Mouse (Mus musculus) 3T3-L1 (cell line): ENCODE results near the gene Txndc11.
A peak's percentile ranks its signal among the peaks of the same experiment; 100 is the strongest.

ENCODE experiments used
- DNase-seq: peaks from one replicate; pipeline ENCODE4 v3.0.0-alpha.2; 2015; ENCODE audit warnings: low read depth, low spot score

The Txndc11 gene

DNA sequence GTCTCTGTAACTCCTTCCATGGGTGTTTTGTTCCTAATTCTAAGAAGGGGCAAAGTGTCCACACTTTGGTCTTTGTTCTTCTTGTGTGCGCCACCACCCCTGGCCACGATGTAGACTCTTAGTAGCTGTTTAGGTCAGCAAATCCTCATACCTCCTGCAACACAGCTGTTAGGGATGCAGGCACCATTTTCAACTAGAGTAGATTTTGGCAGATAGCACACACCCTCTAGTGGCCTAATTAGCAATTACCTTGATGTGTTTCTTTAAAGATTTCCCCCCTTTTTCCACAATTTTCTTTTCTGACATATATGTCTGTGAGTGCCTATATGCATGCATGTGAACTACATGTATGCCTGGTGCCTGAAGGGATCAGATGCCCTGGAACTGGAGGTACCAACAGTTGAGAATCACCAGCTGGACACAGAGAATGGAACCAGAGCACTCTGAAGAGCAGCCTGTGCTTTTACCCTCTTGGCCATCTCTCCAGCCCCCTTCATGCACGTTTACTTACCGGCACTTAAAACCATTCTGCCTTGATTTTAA is 25.2 kb downstream of the Txndc11 start:
- peak; percentile 62 for DNase-seq

DNA sequence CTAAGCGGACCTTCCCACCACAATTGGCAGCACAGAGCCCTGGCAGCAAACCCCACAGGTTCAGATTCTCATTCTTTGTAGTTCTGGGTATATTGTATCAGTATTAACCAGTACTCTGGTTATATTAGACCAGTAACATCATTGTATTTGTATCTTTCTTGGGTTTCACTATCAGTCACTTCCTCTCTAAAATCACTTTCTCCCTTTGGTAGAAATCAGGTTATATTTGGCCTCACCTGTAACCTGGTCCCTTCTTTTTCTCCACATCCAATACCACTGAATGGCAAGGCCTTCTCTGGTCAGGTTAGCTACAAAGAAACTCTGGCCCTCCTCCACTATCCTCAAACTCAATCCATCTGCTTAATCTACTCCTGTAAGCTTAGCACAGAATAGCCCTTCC is 29.5 kb downstream of the Txndc11 start:
- DNase-seq, result no peak

DNA sequence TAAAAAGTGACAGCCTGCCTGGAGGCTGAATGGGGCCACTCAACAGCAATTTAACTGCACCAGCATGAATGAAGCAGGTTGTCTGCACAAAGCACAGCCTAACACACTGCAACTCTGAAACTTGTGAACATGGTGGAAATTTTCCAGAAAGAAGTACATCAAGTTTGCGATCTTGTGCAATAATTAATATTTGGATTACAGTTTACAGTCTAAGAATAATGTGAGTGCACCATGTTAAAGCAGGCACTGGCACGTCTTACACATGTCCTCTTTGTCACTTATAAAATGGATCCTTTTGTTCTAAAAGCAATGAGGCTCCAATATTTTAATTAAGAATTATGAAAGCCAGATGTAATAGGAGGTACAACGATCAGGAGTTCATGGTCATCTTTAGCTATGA is 37.1 kb downstream of the Txndc11 start:
- no peak for DNase-seq

DNA sequence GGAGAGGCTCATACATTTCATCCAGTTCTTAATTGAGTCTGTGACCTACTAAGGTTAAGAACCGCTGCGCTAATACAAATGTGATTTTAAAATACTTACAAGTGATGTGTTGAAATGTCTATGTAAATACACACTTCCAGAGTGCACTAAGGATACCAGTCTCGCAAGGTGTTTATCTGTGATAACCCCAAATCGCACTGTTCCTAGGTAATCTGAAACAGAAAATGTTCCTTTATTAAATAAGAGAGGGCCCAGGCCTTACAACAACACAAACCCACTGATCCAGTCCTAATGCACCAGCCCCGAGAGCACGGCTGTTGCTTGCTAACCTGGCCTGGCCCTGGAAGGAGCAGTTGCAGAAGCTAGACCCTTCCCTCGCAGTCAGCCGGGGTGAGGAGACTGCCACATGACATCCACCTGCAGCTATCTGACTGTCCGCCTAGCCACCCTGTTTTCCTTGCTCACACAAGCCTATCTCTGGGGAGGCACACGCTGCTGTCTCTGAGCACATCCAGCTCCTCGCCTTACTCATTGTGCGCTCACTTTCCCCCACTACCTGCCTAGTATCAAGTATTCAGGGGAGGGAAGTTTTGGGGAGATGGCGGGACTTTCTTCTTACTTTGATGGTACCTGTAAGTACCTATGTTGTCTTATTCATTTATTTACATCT is 40.6 kb downstream of the Txndc11 start:
- no peak for DNase-seq

DNA sequence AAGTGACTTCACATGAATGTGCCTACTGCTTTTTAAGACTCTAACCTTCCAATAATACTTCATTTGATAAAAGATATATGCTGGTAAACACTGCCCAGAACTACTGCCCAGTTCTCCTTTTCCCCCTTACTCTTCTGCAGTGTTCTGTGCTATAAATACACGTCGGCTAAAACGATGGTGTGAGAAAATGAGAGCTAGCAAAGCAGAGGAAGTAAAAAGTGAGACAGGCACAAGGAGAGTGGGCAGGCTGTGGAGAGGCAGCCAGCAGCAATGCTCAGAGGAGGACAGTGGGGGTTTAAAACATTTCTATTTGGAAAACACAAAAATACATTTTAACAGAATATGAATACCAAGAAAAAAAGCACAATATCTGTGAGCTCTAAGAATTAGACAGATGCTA is 41.9 kb downstream of the Txndc11 start:
- no peak for DNase-seq

DNA sequence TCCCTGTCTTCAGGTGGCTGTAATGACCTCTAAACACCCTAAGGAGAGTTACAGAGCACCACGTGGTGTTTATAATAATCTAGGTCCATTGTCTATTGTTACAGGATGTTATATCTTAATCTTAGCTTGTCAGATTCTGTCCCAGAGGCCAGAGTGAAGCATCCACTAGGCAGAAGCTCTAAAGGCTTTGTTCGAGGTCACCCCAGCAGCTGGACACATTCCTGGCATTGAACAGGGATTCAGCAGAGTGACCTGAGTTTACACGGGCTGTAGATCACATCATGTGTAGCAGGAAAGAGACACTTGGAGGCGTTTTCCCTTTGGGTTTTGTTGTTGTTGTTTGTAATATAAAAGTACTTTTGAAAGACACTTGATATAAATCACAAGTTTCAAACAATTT is 42.4 kb downstream of the Txndc11 start:
- DNase-seq, result no peak

DNA sequence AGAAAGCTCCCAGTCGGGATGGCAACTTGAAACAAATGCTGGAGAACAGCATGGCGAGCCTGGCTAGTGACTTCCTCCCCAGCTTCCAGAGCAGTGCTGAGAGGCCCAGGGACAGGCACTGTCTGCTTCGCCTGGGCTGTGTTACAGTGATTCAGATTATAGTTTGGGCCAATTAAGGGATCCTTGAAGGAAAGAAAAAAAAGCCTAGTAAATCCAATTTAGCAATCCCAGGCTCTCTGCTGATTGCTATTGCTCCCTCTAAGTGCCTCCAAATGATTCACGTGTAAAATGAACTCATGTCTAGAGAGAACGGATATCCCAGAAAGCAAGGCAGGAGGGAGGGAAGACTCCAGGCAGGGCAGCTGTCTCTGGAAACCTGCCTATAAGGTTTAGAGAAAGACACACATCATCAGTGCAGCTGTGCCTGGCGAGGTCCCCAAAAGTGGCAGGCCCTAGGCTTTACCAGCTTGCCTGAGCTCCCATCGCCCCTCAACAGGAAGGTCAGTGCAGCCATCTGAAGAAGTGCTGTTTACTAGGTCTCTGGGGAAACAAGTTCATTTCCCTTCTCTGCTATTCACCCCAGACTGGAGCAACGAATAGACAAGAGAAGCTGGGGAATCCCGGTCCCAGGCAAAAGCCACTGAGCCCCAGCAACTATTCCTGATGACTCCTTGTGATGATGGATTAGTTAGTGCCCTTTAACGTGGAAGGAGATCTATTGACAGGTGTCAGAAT is 43.4 kb downstream of the Txndc11 start:
- DNase-seq, result no peak

DNA sequence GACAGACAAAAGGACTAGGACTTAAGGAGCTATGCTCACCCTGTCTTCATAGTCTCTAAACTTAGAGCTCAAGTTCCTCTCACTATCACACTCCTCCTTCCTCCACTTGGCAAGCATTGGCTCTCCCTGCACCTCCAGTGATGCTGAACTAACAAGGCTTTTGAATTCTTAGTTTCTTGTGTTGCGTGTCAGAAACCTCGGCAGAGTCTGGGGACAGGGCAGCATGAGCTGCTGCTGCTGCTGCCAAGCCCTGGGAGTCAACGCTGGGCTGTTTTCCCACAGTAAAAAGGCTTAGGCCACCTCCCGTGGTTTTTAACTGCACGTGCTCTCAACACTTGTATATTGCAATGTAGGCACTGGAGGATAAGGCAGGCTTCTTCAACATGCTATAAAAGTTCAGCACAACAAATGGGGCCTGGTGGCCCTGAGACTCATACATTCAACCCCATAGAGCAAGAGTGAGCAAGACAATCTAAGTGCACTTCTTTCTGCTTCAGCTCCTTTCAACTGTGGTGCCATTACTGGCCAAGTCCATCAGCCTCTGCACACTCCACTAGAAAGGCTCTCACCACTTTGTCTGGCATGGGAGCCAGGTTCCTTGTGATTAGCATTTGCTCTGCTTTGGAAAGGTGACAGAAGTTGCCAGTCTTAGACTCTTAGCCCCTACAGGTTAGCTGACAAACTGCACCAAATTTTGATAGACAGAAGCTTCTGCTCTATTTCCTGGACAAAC is 47.4 kb downstream of the Txndc11 start:
- peak; percentile 47 for DNase-seq

DNA sequence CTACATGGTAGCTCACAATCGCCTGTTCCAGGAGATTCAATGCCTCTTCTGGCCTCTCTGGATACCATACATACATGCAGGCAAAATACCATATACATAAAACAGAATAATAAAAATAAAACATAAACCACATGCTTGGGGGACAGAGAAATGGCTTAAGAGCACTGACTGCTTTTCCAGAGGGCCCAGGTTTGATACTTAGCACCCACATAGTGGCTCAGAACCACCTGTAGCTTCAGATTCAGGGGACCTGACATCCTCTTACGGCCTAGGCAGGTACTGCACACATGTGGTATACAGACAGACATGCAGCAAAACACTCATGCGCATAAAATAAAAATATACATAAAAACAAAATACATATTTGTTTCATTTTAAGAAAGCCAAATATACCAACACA is 48.2 kb downstream of the Txndc11 start:
- no peak for DNase-seq

DNA sequence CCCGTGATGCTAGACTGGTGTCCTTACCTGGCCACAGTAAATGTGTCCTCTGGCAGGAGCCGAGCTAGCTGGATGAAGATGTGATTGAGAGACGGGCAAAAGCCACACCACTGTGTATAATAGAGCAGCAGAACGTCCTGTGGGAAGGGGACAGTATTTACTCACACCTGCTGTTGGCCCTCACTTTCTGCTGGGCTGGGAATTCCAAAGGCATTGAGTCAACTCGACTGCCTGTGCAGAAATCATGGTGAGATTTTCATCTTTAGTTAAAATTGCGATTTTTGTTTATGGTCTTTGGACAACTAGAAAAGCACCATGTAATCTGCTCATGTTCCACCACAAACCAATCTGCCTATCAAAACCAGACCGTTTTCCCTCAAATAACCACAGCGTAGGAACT is 50.3 kb downstream of the Txndc11 start:
- no peak for DNase-seq

DNA sequence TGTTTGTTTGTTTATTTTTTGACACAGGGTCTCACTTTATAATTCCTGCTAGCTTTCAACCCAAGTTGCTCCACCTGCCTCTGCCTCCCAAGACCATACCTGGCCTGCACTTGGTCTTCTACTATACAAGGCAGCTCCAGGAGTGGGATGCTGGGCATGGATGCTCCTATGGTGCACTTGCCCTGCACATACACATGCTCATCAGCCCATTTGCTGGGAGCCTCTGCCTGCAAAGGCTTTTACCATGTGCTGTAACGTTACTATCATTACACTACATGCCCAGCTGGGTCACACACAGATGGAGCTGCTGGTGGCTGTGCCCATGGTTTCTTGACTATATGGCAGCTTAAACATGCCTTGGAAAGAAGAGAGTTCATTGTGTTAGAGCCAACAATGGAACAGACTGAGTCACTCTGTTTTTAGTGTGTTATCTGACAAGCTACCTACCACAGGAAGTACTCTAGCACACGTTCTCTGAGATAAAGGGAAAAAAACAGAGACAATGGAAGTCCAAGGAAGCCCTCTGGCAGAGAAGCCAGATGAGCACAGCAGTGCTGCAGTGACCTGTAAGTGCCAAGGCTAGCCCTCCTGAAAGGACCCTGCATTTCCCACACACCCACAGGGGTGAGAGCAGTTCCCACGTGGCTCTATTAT is 56.1 kb downstream of the Txndc11 start:
- DNase-seq, result no peak

DNA sequence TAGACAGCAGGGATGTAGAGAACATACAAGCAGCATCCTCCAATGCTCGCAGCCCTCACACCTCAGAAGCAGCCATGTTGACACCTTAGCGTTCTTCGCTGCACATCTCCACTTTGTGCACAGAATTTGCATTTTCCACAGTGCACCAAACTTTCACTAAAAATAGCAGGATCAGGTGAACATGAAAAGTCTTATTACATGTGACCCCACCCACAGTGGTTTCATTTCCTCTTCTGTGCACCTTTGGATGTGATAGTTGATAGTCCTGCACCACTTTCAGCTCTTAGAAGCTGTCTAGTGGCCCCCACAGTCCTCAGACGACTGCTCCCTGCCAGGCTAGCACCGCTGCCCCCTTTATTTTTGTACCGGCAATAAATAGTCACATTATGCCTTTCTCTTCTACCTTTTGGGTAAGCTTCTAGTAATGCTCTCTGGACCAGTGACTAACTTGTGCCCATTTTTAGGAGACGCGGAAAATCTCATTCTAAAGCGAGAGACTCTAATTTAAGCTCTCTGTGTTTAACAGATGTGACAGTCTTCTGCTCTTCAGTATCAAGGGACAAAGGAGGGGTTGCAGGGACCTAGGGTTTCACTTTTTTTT is 56.7 kb downstream of the Txndc11 start:
- no peak for DNase-seq

DNA sequence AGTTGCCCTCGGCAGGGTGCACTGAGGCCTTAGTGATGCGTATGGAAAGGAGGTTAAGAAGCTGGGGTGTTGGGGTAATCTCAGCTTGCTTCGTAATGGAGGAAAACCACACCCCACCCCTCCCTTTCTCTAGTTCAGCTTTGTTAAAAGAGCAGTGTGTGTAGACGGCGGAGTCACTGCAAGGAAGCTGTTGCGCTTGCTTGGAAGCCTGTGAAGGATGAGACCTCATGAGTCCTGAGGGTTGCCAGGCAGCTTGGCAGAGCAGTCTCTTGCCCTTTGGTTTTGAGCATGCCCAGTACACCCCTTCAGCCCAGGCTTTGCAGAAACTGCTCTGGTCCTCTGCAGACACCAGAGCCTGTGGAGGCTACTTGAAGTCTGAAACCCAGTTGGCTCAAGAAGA is 61.4 kb downstream of the Txndc11 start:
- no peak for DNase-seq

DNA sequence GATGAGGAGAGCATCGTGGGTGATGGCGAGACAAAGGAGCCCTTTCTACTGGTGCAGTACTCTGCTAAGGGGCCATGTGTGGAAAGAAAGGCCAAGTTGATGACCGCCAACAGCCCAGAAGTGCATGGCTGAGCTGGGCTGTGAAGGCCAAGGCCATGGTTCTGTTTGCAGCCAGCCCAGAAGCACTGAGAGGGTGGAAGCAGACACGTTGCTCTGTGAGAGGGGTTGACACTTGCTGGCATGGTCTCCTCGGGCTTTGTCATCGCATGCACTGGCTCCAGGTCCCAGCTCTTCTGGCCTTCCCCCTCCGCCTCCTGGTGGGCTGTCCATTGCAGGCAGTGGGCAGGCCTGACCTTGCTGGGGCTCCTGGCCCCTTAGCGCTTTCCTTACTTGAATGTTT is 62.0 kb downstream of the Txndc11 start:
- no peak for DNase-seq

DNA sequence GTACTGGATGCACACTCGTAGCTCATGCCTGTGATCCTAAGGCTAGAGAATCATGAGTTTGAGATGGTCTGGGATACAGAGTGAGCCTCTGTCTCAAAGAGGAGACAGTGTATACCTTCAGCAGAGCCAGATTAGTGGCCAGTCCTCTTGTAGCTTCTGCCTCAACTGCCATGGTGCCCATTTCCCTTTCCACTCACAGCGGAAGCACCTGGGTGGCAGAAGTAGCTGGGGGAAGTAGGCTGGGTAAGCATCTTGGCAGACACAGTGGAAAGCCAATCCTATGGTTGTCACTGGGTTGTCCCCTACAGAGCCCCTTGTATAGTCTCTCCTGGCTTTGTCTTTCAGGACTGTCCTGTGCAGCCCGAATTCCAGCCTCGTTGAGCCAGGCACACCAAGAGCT is 62.6 kb downstream of the Txndc11 start:
- no peak for DNase-seq

DNA sequence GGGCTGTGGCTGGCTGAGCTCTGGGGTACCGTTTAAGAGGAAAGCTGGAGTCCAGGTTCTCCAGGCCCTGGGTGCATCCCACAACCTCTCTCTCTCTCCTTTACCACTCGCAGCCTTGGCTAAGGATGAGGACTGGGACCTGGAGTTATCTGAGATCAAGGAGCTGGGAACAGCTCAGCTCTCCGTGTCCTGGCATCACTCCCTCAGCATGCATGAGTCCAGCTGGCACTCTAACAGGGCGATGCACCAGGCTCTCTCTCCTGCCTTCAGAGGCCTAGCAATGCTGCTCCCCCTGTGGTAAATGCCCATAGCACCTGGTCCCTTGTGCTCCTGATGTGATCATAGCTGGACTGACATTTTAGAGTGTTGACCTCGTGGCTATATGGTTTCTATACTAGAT is 63.3 kb downstream of the Txndc11 start:
- DNase-seq, result no peak

DNA sequence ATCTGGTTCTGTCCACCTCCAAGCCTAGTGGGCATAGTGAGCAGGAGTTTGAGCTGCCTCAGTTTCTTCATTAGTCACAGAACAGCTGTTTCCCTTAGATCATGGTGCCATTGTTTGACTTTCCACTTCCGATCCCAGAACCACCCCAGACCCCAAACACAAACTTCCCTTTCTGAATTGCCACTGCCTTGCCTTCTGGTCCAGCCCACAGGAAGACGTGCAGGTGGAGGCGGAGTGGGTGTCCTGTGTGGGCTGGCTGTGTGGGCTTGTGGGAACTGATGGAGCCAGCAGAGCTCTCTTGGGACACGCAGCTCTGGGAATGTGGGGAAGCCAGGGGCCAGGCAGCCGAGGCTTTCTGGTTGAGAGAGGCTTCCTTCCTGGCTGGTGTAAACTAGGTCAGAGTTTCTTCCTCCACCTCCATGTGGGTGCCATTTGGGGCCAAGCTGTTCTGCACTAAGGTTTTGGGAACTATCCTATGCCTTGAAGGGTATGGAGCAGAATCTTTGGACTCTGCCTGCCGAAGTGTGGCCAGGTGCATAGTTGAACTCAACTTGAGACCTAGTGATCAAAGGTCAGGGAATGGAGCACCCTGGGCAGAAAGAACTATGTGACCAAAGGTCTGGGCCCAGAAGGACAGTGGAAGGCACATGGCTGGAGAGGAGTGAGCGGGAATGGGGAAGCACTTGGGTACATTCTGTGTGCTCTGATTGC is 64.6 kb downstream of the Txndc11 start:
- DNase-seq, result no peak

DNA sequence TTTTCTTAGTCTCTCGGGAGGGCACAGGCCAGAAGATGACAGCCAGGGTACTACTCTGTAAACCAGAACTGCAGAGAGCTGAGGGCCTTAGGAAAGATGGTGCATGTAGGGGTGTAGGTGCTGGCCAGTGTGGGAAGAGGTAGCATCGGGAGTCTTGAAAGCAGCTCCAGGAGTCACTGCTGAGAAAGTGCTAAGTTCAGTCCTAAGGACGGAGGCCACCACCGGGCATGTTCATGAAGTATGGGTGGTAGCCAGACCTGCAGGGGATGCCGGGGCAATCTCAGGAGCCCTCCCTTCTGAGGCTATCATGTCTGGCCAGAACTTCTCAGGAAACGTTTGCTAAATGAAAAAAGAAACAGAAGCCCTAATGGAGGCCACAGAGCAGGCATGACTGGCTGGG is 65.2 kb downstream of the Txndc11 start:
- no peak for DNase-seq

DNA sequence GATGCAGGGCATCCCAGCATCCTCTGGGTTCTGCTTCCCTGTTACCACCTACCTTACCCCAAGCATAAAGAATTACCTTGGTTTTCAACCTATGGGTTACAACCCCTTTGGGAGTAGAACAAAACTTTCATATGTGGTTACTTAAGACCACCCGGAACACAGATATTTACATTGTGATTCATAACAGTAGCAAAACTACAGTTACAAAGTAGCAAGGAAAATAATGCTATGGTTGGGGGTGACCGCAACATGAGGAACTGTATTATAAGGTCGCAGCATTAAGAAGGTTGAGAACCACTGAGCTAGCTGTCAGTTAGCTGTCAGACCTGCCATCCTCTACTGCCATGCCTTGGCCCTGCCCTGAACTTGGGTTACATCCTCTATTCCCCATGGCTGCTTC is 65.8 kb downstream of the Txndc11 start:
- no peak for DNase-seq

DNA sequence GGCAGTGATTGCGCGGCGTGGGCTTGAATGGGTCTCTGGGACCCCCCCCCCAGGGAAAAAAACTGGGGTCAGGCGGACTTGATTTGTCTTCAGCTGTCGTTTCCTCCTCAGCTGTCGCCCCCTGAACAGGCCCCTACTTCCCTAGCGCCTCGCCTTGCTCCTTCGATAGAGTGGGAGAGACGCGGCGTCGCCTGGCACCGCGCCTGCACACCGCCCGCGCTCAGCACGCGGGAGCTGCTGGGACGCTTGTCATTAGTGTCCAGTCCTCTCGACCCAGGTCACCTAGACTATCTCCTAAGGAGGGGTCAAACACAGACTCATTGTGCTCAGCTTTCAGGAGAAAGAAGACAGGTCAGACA is 67.6 kb downstream of the Txndc11 start:
- peak; percentile 59 for DNase-seq
